Mouse (Mus musculus) thymus, postnatal 25 days (tissue): Measurements from ENCODE around the gene Dock6.
A peak's percentile ranks its signal among the peaks of the same experiment; 100 is the strongest.
"Not testable (repeated sequence)": the region's sequence is repeated elsewhere in the genome, so short reads cannot be mapped to it uniquely, and the experiment has no call there.

ENCODE experiments used
- DNase-seq: peaks from one replicate; pipeline ENCODE4 v3.0.0; 2022

Gene Dock6

GRCm38 (mm10) chr9:21806976-21807375, 45.5 kb downstream of the Dock6 start:
- no peak for DNase-seq

GRCm38 (mm10) chr9:21806363-21806762, 46.1 kb downstream of the Dock6 start:
- DNase-seq: no peak

- DNase-seq: peak; percentile 71
These were observed 48.3 kb downstream of the Dock6 start for GRCm38 (mm10) chr9:21803986-21804644.

GRCm38 (mm10) chr9:21801591-21801990, 50.8 kb downstream of the Dock6 start:
- DNase-seq: no peak

GRCm38 (mm10) chr9:21801121-21801520, 51.3 kb downstream of the Dock6 start:
- DNase-seq: no peak

- DNase-seq: no peak
These were observed 53.5 kb downstream of the Dock6 start for GRCm38 (mm10) chr9:21799010-21799350.

- peak; percentile 83 for DNase-seq
These were observed 54.0 kb downstream of the Dock6 start, which contains the start of gene Kank2 for GRCm38 (mm10) chr9:21798345-21799009. Kank2 (minus strand) TSS chr9:21798744.

- peak; percentile 30 for DNase-seq
These were observed 54.5 kb downstream of the Dock6 start for GRCm38 (mm10) chr9:21797921-21798344.

GRCm38 (mm10) chr9:21796919-21797318, 55.5 kb downstream of the Dock6 start:
- no peak for DNase-seq

- DNase-seq: no peak
These were observed 56.2 kb downstream of the Dock6 start for GRCm38 (mm10) chr9:21796259-21796658.

- no peak for DNase-seq
These were observed 56.9 kb downstream of the Dock6 start for GRCm38 (mm10) chr9:21795579-21795978.

GRCm38 (mm10) chr9:21794925-21795324, 57.5 kb downstream of the Dock6 start:
- DNase-seq: no peak

GRCm38 (mm10) chr9:21794344-21794834, 58.0 kb downstream of the Dock6 start:
- no peak for DNase-seq

GRCm38 (mm10) chr9:21793507-21793906, 58.9 kb downstream of the Dock6 start:
- not testable (repeated sequence) for DNase-seq

- no peak for DNase-seq
These were observed 59.8 kb downstream of the Dock6 start for GRCm38 (mm10) chr9:21792644-21793043.

GRCm38 (mm10) chr9:21791861-21792260, 60.6 kb downstream of the Dock6 start:
- DNase-seq: no peak

GRCm38 (mm10) chr9:21788234-21788633, 64.2 kb downstream of the Dock6 start:
- no peak for DNase-seq

- DNase-seq: no peak
These were observed 64.8 kb downstream of the Dock6 start for GRCm38 (mm10) chr9:21787654-21788053.

GRCm38 (mm10) chr9:21786906-21787305, 65.5 kb downstream of the Dock6 start:
- DNase-seq: peak; percentile 62

- DNase-seq: not testable (repeated sequence)
These were observed 66.1 kb downstream of the Dock6 start for GRCm38 (mm10) chr9:21786309-21786708.

GRCm38 (mm10) chr9:21784517-21785307, 67.7 kb downstream of the Dock6 start:
- DNase-seq: no peak

GRCm38 (mm10) chr9:21781657-21782468, 70.6 kb downstream of the Dock6 start:
- DNase-seq: no peak

GRCm38 (mm10) chr9:21777726-21778125, 74.7 kb downstream of the Dock6 start:
- no peak for DNase-seq
